ENCODE assay signal across 14 mouse cellular contexts in genomic region chr15:102955833-102956640, GRCm38 (mm10). TPM values are rescaled to one million over a fixed set of nuclear protein-coding genes. Genes with fewer than 3 reads are reported as not detected.
DNase-seq lines count a peak whose midpoint lies in the region; ATAC-seq and TF ChIP-seq lines count a peak whose summit lies in the region.
"Had no signal": no experiment of that assay in that cellular context is flagged by ENCODE, and none has a peak within 500 bp of the region (broad histone marks: within the 10 kb centered on the region; RNA-seq: fewer than 3 reads in every experiment).

No protein-coding gene starts in this region.

- H3ac ChIP-seq in C2C12 (ENCODE audit: control insufficient read depth, insufficient read length, low read depth): peak overlapping the region; percentile 96

- H3K9me3 ChIP-seq in heart, embryonic 15.5 days (replicated peaks): no peaks in the 10 kb centered on the region
- no peaks in the 10 kb centered on the region for H3K9me3 ChIP-seq in limb, embryonic 14.5 days (ENCODE audit: control insufficient read depth, low read length)
- H3K9me3 ChIP-seq: midbrain, embryonic 12.5 days had no signal

- ATAC-seq in heart, embryonic 15.5 days (replicated peaks; ENCODE audit: insufficient number of reproducible peaks, insufficient read depth, low FRiP score, low read depth): no peak
- no peak for ATAC-seq in limb, embryonic 14.5 days (ENCODE audit: low FRiP score, low read depth)

- peaks cover 63% of the 10 kb centered on the region for H3K79me3 ChIP-seq in C2C12 (ENCODE audit: low read depth)

- no peak overlapping the region for H3K9ac ChIP-seq in heart, embryonic 15.5 days
- H3K9ac ChIP-seq in limb, embryonic 14.5 days (ENCODE audit: low read depth, low read length, severe bottlenecking): peak overlapping the region; percentile 70
- H3K9ac ChIP-seq: midbrain, embryonic 12.5 days had no signal

- no peak for DNase-seq in heart, postnatal 25 days (ENCODE audit: low spot score)
- peak; percentile 75 for DNase-seq in R1 (ENCODE audit: low read depth, low spot score)
- no peak for DNase-seq in limb, embryonic 14.5 days (ENCODE audit: low spot score)
- no peak for DNase-seq in spleen, adult 18-20 months
- no peak for DNase-seq in layer of hippocampus, adult 18-20 months (ENCODE audit: low spot score in 2 of 2)
- no peak for DNase-seq in layer of hippocampus, postnatal 36 days
- DNase-seq: heart, postnatal 14 days; lung, adult 2 months; thymus, postnatal 36 days had no signal

- no peak for TF ChIP-seq POLR2A in limb, embryonic 14.5 days (IDR thresholded peaks at IDR 0.05; ENCODE audit: borderline replicate concordance, extremely low read depth, insufficient read depth, insufficient read length)

- H3K4me3 ChIP-seq in heart, embryonic 15.5 days: peak overlapping the region; percentile 9; the same call in 1 of the 2 replicates
- H3K4me3 ChIP-seq in C2C12 (ENCODE audit: insufficient read depth, poor library complexity, severe bottlenecking): peak overlapping the region; percentile 88
- H3K4me3 ChIP-seq in limb, embryonic 14.5 days (replicated peaks; ENCODE audit: low read length): peak overlapping the region; percentile 44
- H3K4me3 ChIP-seq: erythroblast, embryonic 14.5 days; midbrain, embryonic 12.5 days had no signal

- H3K79me2 ChIP-seq in C2C12 (ENCODE audit: control insufficient read depth, insufficient read depth): peaks cover 95% of the 10 kb centered on the region

- H3K4me1 ChIP-seq in heart, embryonic 15.5 days (replicated peaks): 0 out of 2 replicates have a peak, but pooled peaks cover 3% of the 10 kb centered on the region
- H3K4me1 ChIP-seq in limb, embryonic 14.5 days (ENCODE audit: control insufficient read depth, insufficient read depth, low read length): peaks cover 10% of the 10 kb centered on the region; the same call in 1 of the 2 replicates
- H3K4me1 ChIP-seq: midbrain, embryonic 12.5 days had no signal

- no peaks in the 10 kb centered on the region for H3K36me3 ChIP-seq in heart, embryonic 15.5 days
- H3K36me3 ChIP-seq in C2C12 (ENCODE audit: control insufficient read depth, insufficient read depth): peaks cover 7% of the 10 kb centered on the region
- H3K36me3 ChIP-seq in limb, embryonic 14.5 days (ENCODE audit: control insufficient read depth, insufficient read depth, low read length): no peaks in the 10 kb centered on the region
- H3K36me3 ChIP-seq: midbrain, embryonic 12.5 days had no signal

- intact Hi-C loops in heart, postnatal 25 days (cut with DNase I): loop anchor here (10.0 kb wide), 1 partner anchor 261 kb away; no protein-coding TSS in a partner anchor

- no peak overlapping the region for H3K4me2 ChIP-seq in heart, embryonic 15.5 days
- H3K4me2 ChIP-seq in limb, embryonic 14.5 days (replicated peaks; ENCODE audit: low read depth, low read length, severe bottlenecking): peak overlapping the region; percentile 39
- H3K4me2 ChIP-seq: midbrain, embryonic 12.5 days had no signal

- H3K27ac ChIP-seq in heart, embryonic 15.5 days: no peak overlapping the region
- 0 out of 2 replicates have a peak overlapping the region, but pooled peaks have one; percentile 52 for H3K27ac ChIP-seq in limb, embryonic 14.5 days (replicated peaks; ENCODE audit: low read depth, low read length)
- H3K27ac ChIP-seq: midbrain, embryonic 12.5 days had no signal

- H3K27me3 ChIP-seq in heart, embryonic 15.5 days: peaks cover 98% of the 10 kb centered on the region
- H3K27me3 ChIP-seq in C2C12 (ENCODE audit: control insufficient read depth, insufficient read depth, insufficient read length): no peaks in the 10 kb centered on the region
- H3K27me3 ChIP-seq in limb, embryonic 14.5 days (ENCODE audit: control insufficient read depth, insufficient read depth, low read length): peaks cover 85% of the 10 kb centered on the region

- TF ChIP-seq CTCF in C2C12 (IDR thresholded peaks at IDR 0.05; ENCODE audit: control insufficient read depth, insufficient read depth, insufficient read length): no peak

- 2% methylated on average over 40 of the region's 40 CpGs for WGBS in heart, embryonic 15.5 days
- under 1% methylated on average over 28 of the region's 40 CpGs for WGBS in limb, embryonic 14.5 days

TF ChIP-seq in C2C12, 6 proteins besides CTCF, POLR2A, EP300 and RAD21:
- peak; percentile 87 for TF ChIP-seq MAX (IDR thresholded peaks at IDR 0.05)
- TF ChIP-seq FOSL1 (IDR thresholded peaks at IDR 0.05; ENCODE audit: insufficient read depth, low read length, poor library complexity, severe bottlenecking): no peak

RNA-seq across cellular contexts. Expression of gene Hoxc11, which starts 1.8 kb away (rescaled TPM):
- not detected in 2 replicates for polyA plus RNA-seq in heart, embryonic 15.5 days (2015; fragmentation: Nextera tagmentation; extraction: Ambion mirVana)
- not detected for total RNA-seq in heart, postnatal 25 days (2021)
- 34.6 TPM for polyA plus RNA-seq in C2C12 (2012; fragmentation: generic; extraction: Trizol)
- 7.4 and 7.6 TPM in 2 replicates for polyA plus RNA-seq in limb, embryonic 14.5 days (2012; rRNA removed)
- polyA plus RNA-seq in limb, embryonic 14.5 days (2014; fragmentation: Nextera tagmentation; extraction: Ambion mirVana): 1.4 TPM in 2 replicates
- not detected for total RNA-seq in layer of hippocampus, adult 18-20 months (2021)
- total RNA-seq in layer of hippocampus, postnatal 36 days (2021): not detected
- total RNA-seq: heart, postnatal 14 days had no signal
- polyA plus RNA-seq: cortical plate, adult 2 months; erythroblast, embryonic 14.5 days; lung, adult 2 months; midbrain, embryonic 12.5 days had no signal

RNA-seq across cellular contexts. Expression of gene Hoxc10, which starts 10.6 kb away (rescaled TPM):
- polyA plus RNA-seq in heart, embryonic 15.5 days (2015; fragmentation: Nextera tagmentation; extraction: Ambion mirVana): 0.16 TPM in 1 of 2 replicates, not detected in the other
- not detected for total RNA-seq in heart, postnatal 25 days (2021)
- polyA plus RNA-seq in C2C12 (2012; fragmentation: generic; extraction: Trizol): 49.6 TPM
- polyA plus RNA-seq in limb, embryonic 14.5 days (2012; rRNA removed): 9.7 and 14.3 TPM in 2 replicates
- 5.8 and 6.0 TPM in 2 replicates for polyA plus RNA-seq in limb, embryonic 14.5 days (2014; fragmentation: Nextera tagmentation; extraction: Ambion mirVana)
- total RNA-seq in layer of hippocampus, adult 18-20 months (2021): not detected
- total RNA-seq in layer of hippocampus, postnatal 36 days (2021): not detected
- total RNA-seq: heart, postnatal 14 days had no signal
- polyA plus RNA-seq: cortical plate, adult 2 months; erythroblast, embryonic 14.5 days; lung, adult 2 months; midbrain, embryonic 12.5 days had no signal

RNA-seq across cellular contexts. Expression of gene Hoxc5, which starts 11.2 kb away (rescaled TPM):
- polyA plus RNA-seq in heart, embryonic 15.5 days (2015; fragmentation: Nextera tagmentation; extraction: Ambion mirVana): 0.42 and 0.80 TPM in 2 replicates
- not detected for total RNA-seq in heart, postnatal 25 days (2021)
- polyA plus RNA-seq in C2C12 (2012; fragmentation: generic; extraction: Trizol): 1.6 TPM
- 7.6 and 9.0 TPM in 2 replicates for polyA plus RNA-seq in limb, embryonic 14.5 days (2012; rRNA removed)
- 2.6 and 3.5 TPM in 2 replicates for polyA plus RNA-seq in limb, embryonic 14.5 days (2014; fragmentation: Nextera tagmentation; extraction: Ambion mirVana)
- not detected for total RNA-seq in layer of hippocampus, adult 18-20 months (2021)
- total RNA-seq in layer of hippocampus, postnatal 36 days (2021): not detected
- total RNA-seq: heart, postnatal 14 days had no signal
- polyA plus RNA-seq: cortical plate, adult 2 months; erythroblast, embryonic 14.5 days; midbrain, embryonic 12.5 days had no signal

RNA-seq across cellular contexts. Expression of gene Hoxc12, which starts 19.5 kb away (rescaled TPM):
- not detected in 2 replicates for polyA plus RNA-seq in heart, embryonic 15.5 days (2015; fragmentation: Nextera tagmentation; extraction: Ambion mirVana)
- not detected for total RNA-seq in heart, postnatal 25 days (2021)
- 4.9 TPM for polyA plus RNA-seq in C2C12 (2012; fragmentation: generic; extraction: Trizol)
- polyA plus RNA-seq in limb, embryonic 14.5 days (2012; rRNA removed): 3.6 and 4.5 TPM in 2 replicates
- polyA plus RNA-seq in limb, embryonic 14.5 days (2014; fragmentation: Nextera tagmentation; extraction: Ambion mirVana): 4.0 and 4.2 TPM in 2 replicates
- not detected for total RNA-seq in layer of hippocampus, adult 18-20 months (2021)
- not detected for total RNA-seq in layer of hippocampus, postnatal 36 days (2021)
- total RNA-seq: heart, postnatal 14 days had no signal
- polyA plus RNA-seq: cortical plate, adult 2 months; erythroblast, embryonic 14.5 days; lung, adult 2 months; midbrain, embryonic 12.5 days had no signal

RNA-seq across cellular contexts. Expression of gene Hoxc9, which starts 20.2 kb away (rescaled TPM):
- 0.19 TPM in 1 of 2 replicates, not detected in the other for polyA plus RNA-seq in heart, embryonic 15.5 days (2015; fragmentation: Nextera tagmentation; extraction: Ambion mirVana)
- not detected for total RNA-seq in heart, postnatal 25 days (2021)
- 9.4 TPM for polyA plus RNA-seq in C2C12 (2012; fragmentation: generic; extraction: Trizol)
- polyA plus RNA-seq in limb, embryonic 14.5 days (2012; rRNA removed): 2.1 TPM in 2 replicates
- 1.1 and 1.3 TPM in 2 replicates for polyA plus RNA-seq in limb, embryonic 14.5 days (2014; fragmentation: Nextera tagmentation; extraction: Ambion mirVana)
- not detected for total RNA-seq in layer of hippocampus, adult 18-20 months (2021)
- total RNA-seq in layer of hippocampus, postnatal 36 days (2021): not detected
- total RNA-seq: heart, postnatal 14 days had no signal
- polyA plus RNA-seq: cortical plate, adult 2 months; erythroblast, embryonic 14.5 days; lung, adult 2 months; midbrain, embryonic 12.5 days had no signal

Comparison
In these comparisons a context has a peak if more than half of its experiments do, and no peak if none do; other contexts are left out.
1. H3K4me3 ChIP-seq: peak in every context shown above with its lines; median percentile 88 in C2C12; 44 in limb, embryonic 14.5 days; 9 in heart, embryonic 15.5 days.